Mouse (Mus musculus) adrenal gland, postnatal 14 days (tissue): Measurements from ENCODE around the gene C530008M17Rik. TPM values are rescaled to one million over a fixed set of nuclear protein-coding genes. Genes with fewer than 3 reads are reported as not detected.

Experiments used
- DNase-seq: peaks from one replicate; pipeline ENCODE4 v3.0.0; 2021; ENCODE audit warnings: mixed read lengths
- total RNA-seq: library from RNA; stranded (reverse); gene quantifications from 2 replicates; pipeline ENCODE4 v1.2.3, GENCODE M21; 2021

C530008M17Rik gene
- total RNA-seq, 1 experiment from 2014 or later = 16.7 TPM

GRCm38 (mm10) chr5:76773492-76774158, 117.3 kb downstream of the C530008M17Rik start:
- no peak for DNase-seq

- DNase-seq = no peak
Observed at GRCm38 (mm10) chr5:76779094-76779615, 122.8 kb downstream of the C530008M17Rik start.

- no peak for DNase-seq
Observed at GRCm38 (mm10) chr5:76781943-76782342, 125.6 kb downstream of the C530008M17Rik start.

GRCm38 (mm10) chr5:76782414-76783103, 126.2 kb downstream of the C530008M17Rik start:
- DNase-seq = peak; percentile 26

- DNase-seq = no peak
Observed at GRCm38 (mm10) chr5:76783104-76783441, 126.8 kb downstream of the C530008M17Rik start.

- peak; percentile 36 for DNase-seq
Observed at GRCm38 (mm10) chr5:76784151-76784723, 127.9 kb downstream of the C530008M17Rik start.

- DNase-seq = no peak
Observed at GRCm38 (mm10) chr5:76785013-76785412, 128.7 kb downstream of the C530008M17Rik start.

GRCm38 (mm10) chr5:76789881-76790280, 133.6 kb downstream of the C530008M17Rik start:
- no peak for DNase-seq

- DNase-seq = no peak
Observed at GRCm38 (mm10) chr5:76791280-76791679, 135.0 kb downstream of the C530008M17Rik start.

- DNase-seq = no peak
Observed at GRCm38 (mm10) chr5:76792720-76793119, 136.4 kb downstream of the C530008M17Rik start.

GRCm38 (mm10) chr5:76798043-76798442, 141.7 kb downstream of the C530008M17Rik start:
- no peak for DNase-seq

GRCm38 (mm10) chr5:76799471-76799870, 143.2 kb downstream of the C530008M17Rik start:
- peak; percentile 31 for DNase-seq

- no peak for DNase-seq
Observed at GRCm38 (mm10) chr5:76809031-76809430, 152.7 kb downstream of the C530008M17Rik start.

- DNase-seq = no peak
Observed at GRCm38 (mm10) chr5:76815035-76815434, 158.7 kb downstream of the C530008M17Rik start.

GRCm38 (mm10) chr5:76815786-76816455, 159.6 kb downstream of the C530008M17Rik start:
- DNase-seq = peak; percentile 42

- DNase-seq = peak; percentile 20
Observed at GRCm38 (mm10) chr5:76816748-76817147, 160.4 kb downstream of the C530008M17Rik start.

GRCm38 (mm10) chr5:76817678-76818077, 161.4 kb downstream of the C530008M17Rik start:
- DNase-seq = no peak

- DNase-seq = no peak
Observed at GRCm38 (mm10) chr5:76818807-76819206, 162.5 kb downstream of the C530008M17Rik start.

GRCm38 (mm10) chr5:76822097-76822496, 165.8 kb downstream of the C530008M17Rik start:
- no peak for DNase-seq

- DNase-seq = no peak
Observed at GRCm38 (mm10) chr5:76828527-76829240, 172.4 kb downstream of the C530008M17Rik start.

- DNase-seq = no peak
Observed at GRCm38 (mm10) chr5:76832529-76833210, 176.4 kb downstream of the C530008M17Rik start.
